Mouse (Mus musculus) heart, postnatal 10 days (tissue): Measurements from ENCODE around the gene Phlda3. TPM values are rescaled to one million over a fixed set of nuclear protein-coding genes. Genes with fewer than 3 reads are reported as not detected.

Experiments
- DNase-seq, 2 experiments: peaks; one replicate each; pipeline ENCODE4 v3.0.0; 2021
- intact Hi-C: fragments of 180-260 bp; cut with DNase I; formaldehyde crosslinking; loops from one replicate; pipeline ENCODE4 v1.15.1; 2025
- total RNA-seq, 2 experiments: library from RNA; stranded (reverse); gene quantifications; 2 replicates each; pipeline ENCODE4 v1.2.3; 2021

Phlda3 gene
- total RNA-seq, 2 experiments from 2014 or later: 35.4 to 36.7 TPM

DNA sequence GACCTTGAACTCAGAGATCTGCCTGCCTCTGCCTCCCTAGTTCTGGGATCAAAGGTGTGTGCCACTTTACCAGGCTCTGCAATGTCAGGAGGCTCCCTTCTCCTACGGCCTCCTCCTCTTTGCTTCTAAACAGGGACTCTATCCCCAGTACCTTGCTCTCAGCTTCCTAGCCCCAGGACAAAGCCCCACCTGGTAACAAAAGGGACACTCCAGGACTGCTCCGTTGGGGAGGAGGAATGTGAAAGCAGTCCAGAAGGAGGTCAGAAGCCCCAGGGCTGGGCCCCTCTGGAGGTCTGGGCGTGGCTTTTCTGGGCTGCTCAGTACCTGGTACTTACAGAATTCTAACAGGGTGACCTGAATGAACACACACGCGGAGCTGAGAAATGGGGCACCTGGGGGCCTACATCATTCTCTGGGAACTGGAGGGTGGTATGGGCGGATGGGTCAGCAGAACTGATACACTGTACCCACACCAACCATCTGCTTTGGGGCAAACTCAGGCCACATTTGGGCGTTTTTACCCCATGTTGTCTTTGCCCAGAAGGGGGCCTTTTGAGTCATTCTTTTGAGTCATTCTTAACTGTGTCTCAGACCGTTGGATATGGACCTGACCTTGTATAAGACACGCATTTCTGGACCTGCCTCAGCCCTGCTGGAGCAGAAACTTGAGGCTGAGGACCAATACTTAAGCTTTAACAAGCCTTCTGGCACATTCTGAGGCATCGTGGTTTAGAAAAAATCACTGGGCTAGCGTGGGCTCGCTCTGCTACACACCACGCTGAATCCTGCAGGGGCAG, 26.4 kb downstream of the Phlda3 start:
- intact Hi-C loops: loop anchor here (5.0 kb wide), 1 partner anchor 35 kb away; no protein-coding TSS in a partner anchor
- no peak for DNase-seq

GRCm38 (mm10) chr1:135793370-135794215, 27.7 kb downstream of the Phlda3 start:
- peak; percentile 54 to 61 for DNase-seq
- intact Hi-C loops: loop anchor here (5.0 kb wide), 1 partner anchor 34 kb away; no protein-coding TSS in a partner anchor

DNA sequence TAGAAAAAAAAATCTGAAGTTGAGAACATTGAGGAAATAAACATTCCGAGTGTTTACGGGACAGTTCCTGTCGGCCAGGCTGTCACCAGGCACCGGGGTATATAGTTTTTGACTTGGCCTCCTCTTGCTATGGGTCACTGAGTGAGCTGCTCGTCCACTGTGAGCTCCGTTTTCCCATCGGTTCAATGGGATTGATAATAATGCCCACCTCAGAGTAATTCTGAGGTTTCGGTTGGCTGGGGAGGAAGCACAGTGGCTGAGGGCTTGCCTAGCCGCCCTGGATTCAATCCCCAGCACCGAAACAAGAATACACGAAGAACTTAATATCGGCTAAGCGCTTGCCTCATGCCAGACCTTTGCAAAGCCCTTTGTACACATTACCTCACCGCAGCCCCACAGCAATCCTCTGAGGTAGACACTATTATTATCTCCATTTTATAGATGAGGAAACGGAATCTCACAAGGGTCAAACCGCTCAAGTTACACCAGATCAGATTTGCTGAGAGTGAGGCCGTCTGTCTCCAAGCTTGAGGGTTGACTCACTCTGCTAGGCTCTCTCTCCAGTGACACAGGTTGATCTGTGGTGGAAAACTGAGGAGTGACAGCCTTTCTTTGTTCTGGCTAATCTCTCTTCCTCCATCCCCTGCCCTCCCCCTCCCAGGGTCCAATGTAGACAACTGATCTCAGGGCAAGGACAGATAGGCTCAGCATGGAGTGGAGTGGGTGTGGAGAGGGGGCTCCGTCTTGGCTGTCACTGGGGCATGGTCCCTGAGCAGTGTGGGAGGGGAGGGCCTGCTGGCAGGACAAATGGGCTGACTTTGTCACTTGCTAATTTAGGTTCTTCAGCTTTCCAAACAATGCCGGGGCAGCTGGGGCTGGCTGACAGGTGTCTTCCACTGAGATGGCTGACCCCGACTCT, 28.6 kb downstream of the Phlda3 start:
- DNase-seq: peak; percentile 31 to 38
- intact Hi-C loops: loop anchor here (5.0 kb wide), 1 partner anchor 33 kb away; no protein-coding TSS in a partner anchor

DNA sequence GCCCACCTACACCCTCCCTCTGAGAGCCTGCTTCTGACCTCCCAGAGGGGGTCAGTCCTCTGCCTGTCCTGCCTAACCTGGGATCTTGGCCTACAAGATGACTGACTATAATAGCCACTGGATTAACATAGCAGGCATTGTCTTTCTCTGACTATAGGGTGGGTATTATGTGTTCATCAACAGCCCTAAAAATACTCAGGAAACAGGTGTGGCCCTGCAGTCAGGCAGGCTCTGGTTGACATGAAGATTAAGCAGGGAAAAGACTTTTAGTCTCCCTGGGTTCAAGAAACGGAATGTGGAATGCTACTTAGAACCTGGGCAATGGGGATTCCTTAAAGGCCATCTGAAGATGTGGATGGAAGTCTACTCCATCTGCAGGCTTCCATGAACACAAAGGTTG, 32.6 kb downstream of the Phlda3 start:
- DNase-seq: no peak
- intact Hi-C loops: no loop called here

- intact Hi-C loops: no loop called here
Observed at GRCm38 (mm10) chr1:135799109-135799627, 33.2 kb downstream of the Phlda3 start.

GRCm38 (mm10) chr1:135800192-135800950, 34.5 kb downstream of the Phlda3 start:
- intact Hi-C loops: no loop called here
- peak; percentile 67 to 74 for DNase-seq

More at GRCm38 (mm10) chr1:135799109-135799627, 33.2 kb downstream of the Phlda3 start:
- peak in 1 of 2 experiments; percentile 58 for DNase-seq

DNA sequence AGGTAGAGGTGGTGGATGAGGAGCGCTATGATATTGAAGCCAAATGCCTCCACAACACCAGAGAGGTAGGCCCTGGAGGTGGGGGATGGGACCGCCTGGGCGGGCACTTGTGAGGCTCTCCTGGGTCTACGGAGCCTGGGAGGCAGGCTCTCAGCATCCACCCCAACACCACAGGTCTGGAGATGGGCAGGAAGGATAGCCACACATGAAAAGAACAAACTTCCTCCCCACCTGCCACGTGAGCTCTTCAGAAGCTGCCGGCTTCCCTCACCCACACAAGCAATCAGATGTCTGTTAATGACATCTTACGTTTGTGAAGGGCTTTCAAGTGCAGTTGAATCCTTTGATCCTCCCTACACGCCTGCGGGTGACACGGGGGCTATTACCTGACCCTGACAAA, 41.6 kb downstream of the Phlda3 start:
- no peak for DNase-seq
- intact Hi-C loops: no loop called here

DNA sequence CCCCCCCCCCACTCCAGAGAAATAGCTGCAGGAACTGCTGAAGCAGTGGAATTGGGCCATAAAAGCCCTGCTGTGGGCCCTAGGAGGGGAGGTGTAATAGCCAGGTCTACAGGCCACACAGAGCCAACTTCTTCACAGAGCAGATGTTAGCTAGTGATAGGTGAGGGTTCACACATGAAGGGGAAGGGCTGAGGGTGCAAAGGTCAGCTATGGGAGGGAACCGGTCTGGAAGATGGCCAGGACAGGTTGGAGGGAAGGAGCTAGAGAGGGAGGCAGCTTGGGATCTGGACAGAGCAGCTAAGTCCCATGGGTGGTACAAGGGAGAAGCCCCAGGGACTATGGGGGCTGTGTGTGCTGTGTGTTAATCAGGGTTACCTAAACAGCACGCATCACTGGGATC, 44.3 kb downstream of the Phlda3 start:
- intact Hi-C loops: loop anchor here (2.0 to 5.0 kb wide), 2 partner anchors 19 to 132 kb away; no protein-coding TSS in a partner anchor
- DNase-seq: no peak

DNA sequence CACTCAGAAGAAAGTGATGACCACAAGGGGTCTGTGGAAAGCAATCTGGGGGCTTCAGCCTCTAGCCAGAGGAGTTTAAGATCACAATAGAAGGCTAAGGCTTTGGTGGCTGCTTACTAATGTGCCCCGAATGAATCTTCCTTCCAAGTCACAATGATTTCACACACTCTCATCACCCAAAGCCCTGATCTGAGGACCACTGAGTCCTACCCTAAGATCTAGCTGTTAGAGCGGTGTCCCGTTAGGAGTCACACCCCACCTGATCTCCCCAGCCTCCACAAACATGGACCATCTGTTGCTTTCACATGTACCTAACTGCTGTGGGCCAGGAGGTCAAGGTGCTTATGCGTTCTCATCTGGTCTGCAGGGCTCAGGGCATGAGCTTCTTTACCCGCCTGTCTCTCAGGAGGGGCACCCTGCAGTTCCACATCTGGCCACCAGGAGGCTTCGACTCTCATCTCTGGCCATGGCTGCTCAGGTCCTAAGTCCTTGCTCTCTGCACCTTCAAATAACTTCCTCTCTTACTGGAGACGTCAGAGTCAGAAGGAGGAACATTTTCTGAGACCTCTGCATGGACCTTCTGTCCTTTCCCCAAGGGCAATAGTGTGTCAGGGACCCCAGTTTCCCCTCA, 45.2 kb downstream of the Phlda3 start:
- intact Hi-C loops: loop anchor here (2.0 to 5.0 kb wide), 2 partner anchors 18 to 131 kb away; no protein-coding TSS in a partner anchor
- DNase-seq: peak; percentile 91 to 93

GRCm38 (mm10) chr1:135812205-135812604, 46.3 kb downstream of the Phlda3 start:
- intact Hi-C loops: loop anchor here (5.0 kb wide), 1 partner anchor 130 kb away; no protein-coding TSS in a partner anchor
- DNase-seq: no peak

GRCm38 (mm10) chr1:135812618-135813017, 46.7 kb downstream of the Phlda3 start:
- DNase-seq: no peak
- intact Hi-C loops: loop anchor here (5.0 kb wide), 1 partner anchor 130 kb away; no protein-coding TSS in a partner anchor

GRCm38 (mm10) chr1:135813071-135813470, 47.2 kb downstream of the Phlda3 start:
- no peak for DNase-seq
- intact Hi-C loops: loop anchor here (5.0 kb wide), 1 partner anchor 129 kb away; no protein-coding TSS in a partner anchor

DNA sequence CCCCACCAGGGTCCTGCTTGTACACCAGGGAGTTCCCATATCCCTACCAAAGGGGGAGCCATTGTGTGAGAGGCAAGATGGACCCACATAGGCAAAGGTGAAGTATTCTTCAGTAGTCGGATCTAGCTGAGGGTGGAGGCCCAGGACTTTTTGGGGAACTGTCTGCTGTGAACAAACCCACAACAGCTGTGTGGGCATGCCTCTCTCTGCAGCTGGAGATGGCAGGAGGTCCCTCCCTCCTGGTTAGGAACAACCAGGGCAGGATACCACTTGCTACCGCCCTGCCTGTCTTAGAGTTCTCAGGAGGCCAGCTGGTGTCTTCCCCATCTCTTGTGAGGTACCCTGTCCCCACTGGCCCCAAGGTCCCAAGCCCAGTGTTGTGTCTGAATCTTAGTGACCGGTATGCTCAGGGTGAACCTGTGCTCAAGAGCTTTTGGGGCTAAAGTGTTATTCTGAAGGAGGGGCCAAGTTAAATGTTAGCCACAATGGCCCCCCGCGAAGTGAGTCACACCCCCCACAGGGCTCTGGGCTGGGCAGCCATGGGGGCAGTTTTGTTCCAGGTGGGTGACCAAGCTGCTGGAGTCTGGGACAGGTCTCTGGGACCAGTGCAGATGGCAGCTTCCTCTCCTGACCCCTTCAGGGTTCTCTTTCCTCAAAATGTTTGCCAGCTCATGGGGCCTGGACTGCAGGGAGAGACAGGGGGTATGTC, 47.9 kb downstream of the Phlda3 start:
- intact Hi-C loops: loop anchor here (5.0 kb wide), 1 partner anchor 128 kb away; no protein-coding TSS in a partner anchor
- DNase-seq: no peak

DNA sequence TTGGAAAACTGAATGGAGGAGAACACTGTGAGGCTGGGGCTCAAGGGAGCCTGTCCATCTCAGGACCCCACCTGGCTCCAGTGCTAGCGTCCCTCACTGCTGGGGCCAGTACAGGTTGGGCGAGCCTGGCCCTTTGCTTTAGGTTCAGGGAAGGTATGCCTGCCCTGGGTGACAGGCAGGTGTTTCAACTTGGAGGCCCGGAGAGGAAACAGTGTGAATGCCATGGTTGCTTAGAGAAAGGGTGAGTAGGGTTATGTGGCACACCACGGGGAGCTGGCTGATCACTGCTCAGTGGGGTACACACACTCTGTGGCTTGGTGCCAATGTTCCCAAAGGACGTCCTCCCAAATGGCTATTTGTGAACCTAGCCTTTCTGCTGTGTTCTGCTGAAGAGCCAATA, 48.6 kb downstream of the Phlda3 start:
- intact Hi-C loops: loop anchor here (5.0 kb wide), 1 partner anchor 128 kb away; no protein-coding TSS in a partner anchor
- no peak for DNase-seq

DNA sequence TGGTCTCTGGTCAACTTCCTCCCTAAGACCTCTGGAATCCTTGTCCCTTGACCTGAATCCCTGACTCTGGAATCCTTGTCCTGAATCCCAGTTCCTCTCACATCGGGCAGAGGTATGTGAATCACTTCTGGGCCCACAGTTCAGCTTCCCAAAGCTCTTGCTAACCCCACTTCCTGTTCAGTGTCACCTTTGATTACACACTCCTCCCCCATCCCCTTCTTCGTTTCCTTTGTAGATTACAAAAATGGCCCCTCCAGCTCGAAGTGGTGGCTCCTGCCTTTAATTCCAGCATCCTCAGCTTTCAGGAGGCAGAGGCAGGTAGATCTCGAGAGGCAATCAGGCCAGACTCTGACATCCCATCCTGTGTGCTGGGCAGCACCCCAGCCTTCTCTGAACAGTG, 51.7 kb downstream of the Phlda3 start:
- DNase-seq: no peak

DNA sequence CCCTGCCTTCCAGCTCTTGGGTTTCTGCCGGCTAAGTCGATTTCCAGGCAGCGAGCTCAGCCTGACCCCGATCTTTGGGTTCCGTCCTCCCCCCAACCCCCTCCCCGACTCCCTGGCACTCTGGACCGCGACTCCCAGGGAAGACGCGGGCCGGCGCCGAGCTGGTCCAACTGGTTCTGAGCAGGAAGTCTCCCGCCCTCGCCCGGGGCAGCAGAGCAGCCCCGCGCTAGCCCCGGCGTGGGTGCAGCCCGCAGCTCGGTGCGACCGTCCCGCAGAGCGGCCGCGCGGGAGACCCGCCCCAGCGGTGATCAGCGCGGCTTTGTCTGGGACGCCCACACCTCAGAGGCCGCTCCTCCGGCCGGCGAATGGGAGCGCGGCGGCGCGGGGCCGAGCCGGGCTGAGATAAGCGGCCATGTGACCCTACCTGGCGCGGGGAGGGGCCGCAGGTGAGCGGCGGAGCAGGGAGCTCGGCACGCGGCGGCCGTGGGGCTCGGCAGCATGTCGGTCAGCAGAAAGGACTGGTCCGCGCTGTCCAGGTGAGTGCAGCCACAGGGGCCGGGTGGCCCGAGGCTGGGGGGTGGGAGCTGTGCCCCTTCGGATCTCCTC, 52.7 kb downstream of the Phlda3 start, which contains the start of gene Lad1:
TSS of gene Lad1 (plus strand) at position 118 of the 606 bp plus-strand sequence.
- DNase-seq: peak in 1 of 2 experiments; percentile 13
- intact Hi-C loops: no loop called here

More for the DNA sequence above, 51.7 kb downstream of the Phlda3 start:
- intact Hi-C loops: no loop called here
